Mouse (Mus musculus): ENCODE measurements around the gene Foxf1.

Foxf1 gene

DNA sequence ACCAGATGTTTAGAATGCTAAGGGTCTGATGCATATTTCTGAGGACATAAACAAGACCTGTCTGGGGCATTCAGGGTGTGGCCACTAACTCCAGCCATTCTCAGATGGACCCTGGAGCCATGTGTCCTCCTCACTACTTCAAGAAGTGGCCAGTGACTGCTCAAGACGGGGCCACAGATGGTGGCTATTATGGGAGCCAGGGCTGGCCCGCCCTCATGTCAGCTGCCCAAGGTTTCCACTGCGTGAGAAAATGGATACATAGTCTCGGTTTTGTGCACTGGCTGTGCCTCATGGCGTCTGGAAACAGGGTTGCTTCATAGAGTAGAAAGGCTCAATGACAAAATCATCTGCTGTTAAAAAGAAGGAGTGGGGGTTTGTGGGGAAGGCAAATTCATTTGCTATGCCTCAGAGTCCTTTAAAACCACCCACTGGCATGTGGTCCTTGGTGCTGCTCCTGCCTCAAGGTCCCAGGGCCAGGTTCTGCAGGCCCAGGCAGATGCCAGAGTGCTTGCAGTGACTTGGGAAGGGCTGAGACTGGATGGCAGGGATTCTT, 48.9 kb downstream of the Foxf1 start:
- DNase-seq = no peak

DNA sequence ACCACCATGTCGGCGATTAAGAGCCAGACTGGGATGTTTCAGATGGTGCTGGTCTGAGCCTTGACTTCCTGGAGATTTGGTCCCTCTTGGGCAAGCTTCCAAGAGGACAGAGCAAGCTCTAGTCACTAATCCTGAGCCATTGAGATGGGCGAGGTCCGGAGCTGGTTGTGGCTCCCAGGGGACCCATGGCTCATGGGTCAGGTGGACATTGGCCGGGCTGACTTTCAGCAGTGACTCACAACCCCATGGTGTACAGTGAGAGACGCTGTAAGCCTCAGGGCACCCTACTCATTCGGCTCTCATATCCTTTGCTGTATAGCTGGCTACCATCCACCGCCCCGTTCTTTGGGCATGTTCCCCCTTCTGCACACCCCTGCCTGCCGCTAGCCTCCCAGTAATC, 49.9 kb downstream of the Foxf1 start:
- no peak for DNase-seq

DNA sequence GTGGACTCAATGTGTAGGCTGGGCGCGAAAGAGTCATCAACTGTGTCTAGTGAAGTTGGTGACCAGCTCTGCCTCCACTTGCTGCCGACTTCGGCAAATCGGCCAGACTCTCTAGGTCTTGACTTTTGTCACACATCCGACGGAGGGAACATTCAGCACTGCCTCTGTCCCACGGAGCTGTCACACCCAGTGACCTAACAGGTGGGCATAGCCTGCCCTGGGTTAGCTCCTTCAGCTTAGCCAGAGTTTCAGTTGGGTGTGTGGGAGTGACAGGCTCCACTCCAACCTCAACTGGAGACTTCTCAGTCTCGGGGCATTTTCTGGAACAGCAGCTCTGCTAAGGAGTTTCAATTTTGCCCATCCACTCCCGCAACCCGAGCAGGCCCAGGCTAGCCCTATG, 50.3 kb downstream of the Foxf1 start:
- DNase-seq = no peak

GRCm38 (mm10) chr8:121136856-121137255, 52.7 kb downstream of the Foxf1 start:
- no peak for DNase-seq
